Mouse (Mus musculus): ENCODE results near the gene Baiap2. TPM values are rescaled to one million over a fixed set of nuclear protein-coding genes. Genes with fewer than 3 reads are reported as not detected.
A peak's percentile ranks its signal among the peaks of the same experiment; 100 is the strongest.

Gene Baiap2
- total and polyA plus RNA-seq, 2 experiments from 2014 or later = 31.1 to 42.3 TPM

GRCm38 (mm10) chr11:119991338-119991678 is 48.7 kb downstream of the Baiap2 start:
- DNase-seq (peak; percentile 94), ATAC-seq (peak; percentile 91)
- WGBS = 15% methylated on average over 10 of the region's 10 CpGs
- Histone ChIP-seq H3K27me3 (ENCODE audit: insufficient read depth, low read length) (no peaks in the 10 kb centered on the region), H3K4me2 (ENCODE audit: low read depth) (no peak overlapping the region), H3K27ac (ENCODE audit: low read depth, low read length) (no peak overlapping the region), H3K4me3 (ENCODE audit: low read depth, low read length) (no peak overlapping the region), H3K4me1 (ENCODE audit: insufficient read depth) (peaks cover 12% of the 10 kb centered on the region; the same call in 1 of the 2 replicates), H3K9me3 (ENCODE audit: low read length) (no peaks in the 10 kb centered on the region), H3K36me3 (ENCODE audit: insufficient read depth) (peaks cover 23% of the 10 kb centered on the region), H3K9ac (no peak overlapping the region)
- peak; percentile 99 for TF ChIP-seq CTCF (IDR thresholded peaks at IDR 0.05; ENCODE audit: low read depth)

- WGBS = 71% methylated on average over 16 of the region's 16 CpGs
- H3K27ac ChIP-seq (ENCODE audit: low read depth, low read length) = no peak overlapping the region
- no peaks in the 10 kb centered on the region for H3K4me1 ChIP-seq (ENCODE audit: insufficient read depth)
- no peak overlapping the region for H3K9ac ChIP-seq
- peaks cover 47% of the 10 kb centered on the region for H3K36me3 ChIP-seq (ENCODE audit: insufficient read depth)
- no peak for ATAC-seq
- no peaks in the 10 kb centered on the region for H3K27me3 ChIP-seq (ENCODE audit: insufficient read depth, low read length)
- no peak overlapping the region for H3K4me3 ChIP-seq (ENCODE audit: low read depth, low read length)
- no peaks in the 10 kb centered on the region for H3K9me3 ChIP-seq (ENCODE audit: low read length)
- TF ChIP-seq CTCF (IDR thresholded peaks at IDR 0.05; ENCODE audit: low read depth) = no peak
- no peak overlapping the region for H3K4me2 ChIP-seq (ENCODE audit: low read depth)
- DNase-seq = no peak
These were observed 54.8 kb downstream of the Baiap2 start for GRCm38 (mm10) chr11:119997351-119997750.

- no peaks in the 10 kb centered on the region for H3K9me3 ChIP-seq (ENCODE audit: low read length)
- DNase-seq (no peak), ATAC-seq (no peak)
- WGBS = 84% methylated on average over 5 of the region's 5 CpGs
- H3K36me3 ChIP-seq (ENCODE audit: insufficient read depth) = peaks cover 30% of the 10 kb centered on the region
- no peak for TF ChIP-seq CTCF (IDR thresholded peaks at IDR 0.05; ENCODE audit: low read depth)
- no peak overlapping the region for H3K4me2 ChIP-seq (ENCODE audit: low read depth)
- no peaks in the 10 kb centered on the region for H3K4me1 ChIP-seq (ENCODE audit: insufficient read depth)
- no peak overlapping the region for H3K9ac ChIP-seq
- no peak overlapping the region for H3K27ac ChIP-seq (ENCODE audit: low read depth, low read length)
- no peaks in the 10 kb centered on the region for H3K27me3 ChIP-seq (ENCODE audit: insufficient read depth, low read length)
- H3K4me3 ChIP-seq (ENCODE audit: low read depth, low read length) = no peak overlapping the region
These were observed 59.5 kb downstream of the Baiap2 start for GRCm38 (mm10) chr11:120002041-120002440.

GRCm38 (mm10) chr11:120002634-120003220 is 60.2 kb downstream of the Baiap2 start:
- 96% methylated on average over 7 of the region's 7 CpGs for WGBS
- no peak overlapping the region for H3K4me2 ChIP-seq (ENCODE audit: low read depth)
- no peak overlapping the region for H3K4me3 ChIP-seq (ENCODE audit: low read depth, low read length)
- ATAC-seq = no peak
- no peaks in the 10 kb centered on the region for H3K27me3 ChIP-seq (ENCODE audit: insufficient read depth, low read length)
- peaks cover 27% of the 10 kb centered on the region for H3K36me3 ChIP-seq (ENCODE audit: insufficient read depth)
- no peak overlapping the region for H3K9ac ChIP-seq
- H3K9me3 ChIP-seq (ENCODE audit: low read length) = no peaks in the 10 kb centered on the region
- H3K27ac ChIP-seq (ENCODE audit: low read depth, low read length) = no peak overlapping the region
- DNase-seq = no peak
- TF ChIP-seq CTCF (IDR thresholded peaks at IDR 0.05; ENCODE audit: low read depth) = no peak
- H3K4me1 ChIP-seq (ENCODE audit: insufficient read depth) = no peaks in the 10 kb centered on the region

- no peak overlapping the region for H3K4me3 ChIP-seq (ENCODE audit: low read depth, low read length)
- no peaks in the 10 kb centered on the region for H3K9me3 ChIP-seq (ENCODE audit: low read length)
- no peak for DNase-seq
- H3K27me3 ChIP-seq (ENCODE audit: insufficient read depth, low read length) = no peaks in the 10 kb centered on the region
- H3K27ac ChIP-seq (ENCODE audit: low read depth, low read length) = no peak overlapping the region
- H3K9ac ChIP-seq = no peak overlapping the region
- peaks cover 44% of the 10 kb centered on the region for H3K36me3 ChIP-seq (ENCODE audit: insufficient read depth)
- H3K4me1 ChIP-seq (ENCODE audit: insufficient read depth) = no peaks in the 10 kb centered on the region
- 87% methylated on average over 18 of the region's 18 CpGs for WGBS
- TF ChIP-seq CTCF (IDR thresholded peaks at IDR 0.05; ENCODE audit: low read depth) = no peak
- no peak overlapping the region for H3K4me2 ChIP-seq (ENCODE audit: low read depth)
- no peak for ATAC-seq
These were observed 63.1 kb downstream of the Baiap2 start for GRCm38 (mm10) chr11:120005434-120006317.

GRCm38 (mm10) chr11:120007496-120008080 is 65.0 kb downstream of the Baiap2 start:
- DNase-seq (no peak), ATAC-seq (no peak)
- H3K4me3 ChIP-seq (ENCODE audit: low read depth, low read length) = no peak overlapping the region
- no peaks in the 10 kb centered on the region for H3K4me1 ChIP-seq (ENCODE audit: insufficient read depth)
- no peak overlapping the region for H3K27ac ChIP-seq (ENCODE audit: low read depth, low read length)
- H3K27me3 ChIP-seq (ENCODE audit: insufficient read depth, low read length) = no peaks in the 10 kb centered on the region
- TF ChIP-seq CTCF (IDR thresholded peaks at IDR 0.05; ENCODE audit: low read depth) = no peak
- H3K4me2 ChIP-seq (ENCODE audit: low read depth) = no peak overlapping the region
- H3K36me3 ChIP-seq (ENCODE audit: insufficient read depth) = peaks cover 58% of the 10 kb centered on the region
- H3K9me3 ChIP-seq (ENCODE audit: low read length) = no peaks in the 10 kb centered on the region
- H3K9ac ChIP-seq = no peak overlapping the region
- WGBS = 59% methylated on average over 4 of the region's 4 CpGs

- TF ChIP-seq CTCF (IDR thresholded peaks at IDR 0.05; ENCODE audit: low read depth) = no peak
- no peaks in the 10 kb centered on the region for H3K4me1 ChIP-seq (ENCODE audit: insufficient read depth)
- WGBS = 100% methylated on average over 1 of the region's 1 CpGs
- DNase-seq (no peak), ATAC-seq (no peak)
- H3K9me3 ChIP-seq (ENCODE audit: low read length) = no peaks in the 10 kb centered on the region
- H3K9ac ChIP-seq = no peak overlapping the region
- no peak overlapping the region for H3K4me2 ChIP-seq (ENCODE audit: low read depth)
- H3K27ac ChIP-seq (ENCODE audit: low read depth, low read length) = no peak overlapping the region
- no peak overlapping the region for H3K4me3 ChIP-seq (ENCODE audit: low read depth, low read length)
- H3K36me3 ChIP-seq (ENCODE audit: insufficient read depth) = peaks cover 64% of the 10 kb centered on the region
- no peaks in the 10 kb centered on the region for H3K27me3 ChIP-seq (ENCODE audit: insufficient read depth, low read length)
These were observed 65.9 kb downstream of the Baiap2 start for GRCm38 (mm10) chr11:120008501-120008900.
